Mouse (Mus musculus): ENCODE results near the gene Dap.

The Dap gene

DNA sequence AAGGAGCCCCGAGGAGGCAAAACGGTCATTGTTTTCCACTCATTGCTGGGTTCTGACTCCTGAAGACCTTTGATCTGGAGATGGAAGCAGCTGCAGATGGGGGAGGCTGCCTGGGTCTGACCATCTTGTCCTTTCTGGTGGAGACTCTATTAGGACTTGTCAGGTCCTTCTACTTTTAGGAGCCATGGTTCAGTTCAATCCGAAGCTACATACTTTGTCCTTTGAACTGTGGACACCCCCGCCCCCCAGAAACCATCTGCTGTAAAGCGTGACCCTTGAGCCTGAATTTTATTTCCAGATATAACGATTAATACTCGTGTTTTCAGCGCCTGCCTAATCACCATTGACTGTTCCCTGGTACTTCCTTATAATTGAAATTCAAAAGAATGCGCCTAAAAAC, 38.2 kb downstream of the Dap start:
- in situ Hi-C loops (cut with MboI, MseI) = loop anchor here (10.0 kb wide), 1 partner anchor 338 kb away; no protein-coding TSS in a partner anchor

DNA sequence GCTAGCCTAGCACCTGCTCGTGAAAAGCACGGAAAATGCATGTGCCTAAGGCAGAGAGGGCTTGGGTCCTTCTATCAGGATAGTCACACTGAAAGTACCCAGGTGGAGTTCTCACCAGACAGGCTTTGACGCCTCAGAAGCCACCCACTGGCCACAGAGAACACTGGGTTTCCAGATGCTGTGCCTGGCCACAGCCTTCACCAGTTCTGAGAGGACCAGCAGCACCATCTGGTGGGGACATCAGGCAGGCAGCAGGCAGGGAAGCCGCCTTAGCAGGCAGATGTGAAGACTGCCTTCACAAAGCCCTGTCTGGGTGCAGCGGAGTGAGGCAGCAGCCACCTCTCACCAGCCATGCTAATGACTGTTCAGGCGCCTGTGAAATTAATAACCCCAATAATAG, 40.7 kb downstream of the Dap start:
- in situ Hi-C loops (cut with MboI, MseI) = loop anchor here (10.0 kb wide), 1 partner anchor 340 kb away; no protein-coding TSS in a partner anchor

DNA sequence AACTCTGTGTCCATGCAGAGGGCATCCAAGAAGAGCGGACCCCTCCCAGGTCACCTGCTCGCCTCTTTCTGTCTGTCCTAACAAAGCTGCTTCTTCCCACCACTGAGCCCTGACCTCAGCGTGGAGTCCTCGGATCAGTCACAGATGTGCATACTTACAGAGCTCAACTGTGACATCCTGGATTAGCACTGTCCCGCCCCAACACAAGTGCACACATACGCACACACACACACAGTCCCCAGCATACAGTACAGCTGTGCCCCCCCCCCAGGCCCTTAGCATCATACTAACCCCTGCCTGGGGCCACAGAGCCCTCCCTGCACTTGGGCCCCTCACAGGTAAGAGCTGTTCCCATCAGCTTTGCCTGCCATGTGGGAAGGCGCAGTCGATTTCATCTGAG, 41.3 kb downstream of the Dap start:
- in situ Hi-C loops (cut with MboI, MseI) = loop anchor here (10.0 kb wide), 1 partner anchor 341 kb away; no protein-coding TSS in a partner anchor

DNA sequence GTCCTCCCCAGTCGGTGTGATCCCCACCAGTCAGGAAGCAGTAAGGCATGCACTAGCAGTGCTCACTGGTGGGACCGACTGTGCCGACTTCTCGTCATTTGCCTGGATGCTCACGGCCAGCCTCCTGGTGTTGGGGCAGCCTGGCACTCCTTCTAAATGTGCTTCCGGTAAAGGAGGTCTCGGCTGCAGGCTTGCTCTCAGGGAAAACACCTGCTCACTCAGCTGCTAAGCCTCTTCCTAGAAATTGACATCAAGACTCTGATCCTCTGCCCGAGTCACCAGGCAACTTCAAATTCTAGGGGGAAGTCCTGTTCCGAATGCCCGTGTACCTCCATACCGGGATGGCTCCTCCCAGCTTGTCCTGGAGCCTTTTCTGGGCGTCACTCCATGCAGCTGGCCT, 41.7 kb downstream of the Dap start:
- in situ Hi-C loops (cut with MboI, MseI) = loop anchor here (10.0 kb wide), 1 partner anchor 341 kb away; no protein-coding TSS in a partner anchor

DNA sequence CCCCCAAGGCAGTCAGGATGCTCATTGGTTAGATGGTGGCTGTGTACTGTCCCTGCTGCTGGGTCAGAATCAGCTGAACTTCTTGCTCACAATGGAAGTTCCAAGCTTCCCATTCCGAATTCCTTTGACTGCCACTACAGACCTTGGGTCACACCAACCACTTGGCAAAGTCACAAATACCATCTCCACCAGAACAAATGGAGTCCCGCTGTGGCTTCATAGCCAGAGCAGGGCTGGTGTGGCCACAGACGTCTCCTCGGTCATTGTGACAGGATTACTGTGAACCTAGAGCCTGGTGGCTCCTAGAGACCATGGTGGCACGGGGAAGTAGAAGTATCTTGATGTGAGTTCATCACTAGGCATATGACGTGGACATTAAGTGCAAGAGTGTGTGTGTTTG, 44.0 kb downstream of the Dap start:
- in situ Hi-C loops (cut with MboI, MseI) = loop anchor here (10.0 kb wide), 1 partner anchor 343 kb away; no protein-coding TSS in a partner anchor

DNA sequence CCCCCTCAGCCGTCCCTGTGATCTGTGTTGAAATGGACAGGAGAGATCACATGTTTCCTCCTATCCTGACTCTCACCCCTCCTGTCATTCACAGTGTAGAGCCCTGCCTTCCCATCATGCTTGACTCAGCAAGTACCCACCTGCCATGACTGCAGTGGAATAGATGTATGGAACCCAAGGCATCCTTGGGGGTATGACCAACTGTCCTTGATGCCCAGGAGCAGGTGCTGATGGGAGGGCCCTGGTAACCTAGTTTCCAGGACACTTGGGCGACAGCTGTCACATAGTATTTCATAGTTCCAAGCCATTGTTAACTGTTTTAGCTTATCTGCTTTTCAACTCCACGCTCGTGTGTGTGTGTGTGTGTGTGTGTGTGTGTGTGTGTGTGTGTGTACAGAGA, 45.4 kb downstream of the Dap start:
- in situ Hi-C loops (cut with MboI, MseI) = loop anchor here (10.0 kb wide), 1 partner anchor 345 kb away; no protein-coding TSS in a partner anchor

DNA sequence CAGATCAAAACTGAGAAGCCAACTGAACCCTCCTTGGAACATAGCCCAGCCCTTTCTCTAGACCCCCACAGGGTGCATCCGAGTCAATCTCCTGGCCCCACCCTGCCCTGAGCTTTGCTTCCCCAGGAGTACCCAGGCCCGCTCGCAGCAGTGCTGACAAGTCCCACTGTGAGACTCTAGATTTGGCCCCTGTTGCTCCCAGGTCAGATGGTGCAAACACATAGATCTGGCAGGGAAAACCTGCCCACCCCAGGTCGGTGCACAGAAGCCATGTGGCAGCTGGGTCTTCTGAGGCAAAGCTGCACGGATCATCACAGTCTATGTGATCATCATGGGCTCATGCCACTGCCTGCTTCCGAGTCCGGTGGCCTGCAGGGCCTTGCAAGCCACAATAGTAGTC, 48.6 kb downstream of the Dap start:
- in situ Hi-C loops (cut with MboI, MseI) = no loop called here

DNA sequence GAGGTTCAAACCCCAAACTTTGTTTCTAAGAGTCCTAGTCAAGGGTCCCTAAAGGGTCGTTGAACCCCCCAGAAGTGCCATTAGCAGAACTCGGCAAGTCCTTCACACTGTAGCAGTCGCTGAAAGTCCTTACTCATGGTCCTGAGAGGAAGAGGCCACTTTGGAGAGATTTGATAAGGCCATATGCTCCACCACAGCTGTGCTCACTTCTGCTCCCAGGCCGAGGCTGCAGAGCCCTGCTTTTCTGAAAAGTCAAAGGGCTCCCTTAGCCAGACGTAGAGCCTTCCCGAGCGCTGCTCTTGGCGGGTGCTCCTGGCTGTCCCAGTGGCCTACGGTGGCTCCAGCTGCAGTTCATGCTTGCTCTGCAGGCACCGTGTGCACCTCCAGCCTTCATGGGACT, 49.4 kb downstream of the Dap start:
- in situ Hi-C loops (cut with MboI, MseI) = no loop called here

DNA sequence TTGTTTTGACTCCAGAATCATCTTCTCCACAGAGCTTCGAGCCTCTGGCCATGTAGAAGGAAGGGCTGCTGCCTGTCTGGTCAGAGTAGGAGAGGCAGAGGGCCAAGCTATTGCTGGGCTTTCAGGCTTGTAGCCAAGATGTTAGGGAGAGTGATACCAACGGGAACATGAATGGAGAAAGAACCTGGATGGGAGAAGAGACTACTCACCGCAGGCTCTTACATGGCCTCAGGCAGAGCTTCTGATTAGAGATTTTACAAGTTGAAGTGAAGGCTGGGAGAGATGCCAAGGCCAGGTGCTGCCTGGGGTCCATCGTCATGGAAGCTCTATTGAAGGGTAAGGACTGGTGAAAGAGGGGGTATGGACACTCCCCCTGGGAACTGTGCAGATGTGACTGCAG, 54.0 kb downstream of the Dap start:
- in situ Hi-C loops (cut with MboI, MseI) = no loop called here

DNA sequence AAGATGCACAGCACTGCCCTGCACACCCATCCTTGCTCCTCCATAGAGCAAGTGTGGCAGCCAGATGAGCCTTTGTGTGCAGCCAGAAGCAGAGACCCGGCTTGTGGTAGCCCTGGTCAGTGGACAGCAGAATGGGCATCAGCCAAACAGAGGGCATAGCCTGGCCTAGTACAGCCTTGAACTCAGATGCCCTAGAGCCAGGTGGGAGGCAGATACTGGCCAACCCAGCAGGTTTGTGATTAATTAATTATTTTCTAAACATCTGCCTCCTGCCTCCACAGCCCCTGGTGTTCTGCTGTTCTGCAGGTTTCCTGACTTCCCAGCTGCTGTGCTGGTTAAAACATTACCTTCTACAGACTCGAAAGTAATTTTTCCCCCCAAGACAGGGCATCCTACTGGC, 55.0 kb downstream of the Dap start:
- in situ Hi-C loops (cut with MboI, MseI) = no loop called here

DNA sequence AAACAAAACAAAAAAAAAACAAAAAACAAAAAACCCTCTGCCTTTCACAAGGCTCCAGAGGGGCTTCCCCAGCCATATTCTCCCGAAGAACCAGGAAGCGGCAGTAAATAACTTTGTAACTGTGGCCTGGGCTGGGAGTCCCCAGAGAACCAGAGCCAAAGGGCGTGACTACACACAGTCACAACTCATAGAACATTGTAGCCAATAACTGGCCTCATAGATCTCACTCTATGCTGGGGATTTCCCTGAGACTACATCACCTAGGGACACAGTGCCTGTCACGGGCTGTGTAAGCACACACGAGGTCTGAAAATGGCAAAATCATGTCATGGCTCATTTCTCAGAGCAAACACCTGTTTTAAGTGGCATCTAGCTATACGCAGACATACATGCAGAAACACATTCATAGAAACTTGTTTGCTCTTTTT, 55.5 kb downstream of the Dap start:
- in situ Hi-C loops (cut with MboI, MseI) = no loop called here

DNA sequence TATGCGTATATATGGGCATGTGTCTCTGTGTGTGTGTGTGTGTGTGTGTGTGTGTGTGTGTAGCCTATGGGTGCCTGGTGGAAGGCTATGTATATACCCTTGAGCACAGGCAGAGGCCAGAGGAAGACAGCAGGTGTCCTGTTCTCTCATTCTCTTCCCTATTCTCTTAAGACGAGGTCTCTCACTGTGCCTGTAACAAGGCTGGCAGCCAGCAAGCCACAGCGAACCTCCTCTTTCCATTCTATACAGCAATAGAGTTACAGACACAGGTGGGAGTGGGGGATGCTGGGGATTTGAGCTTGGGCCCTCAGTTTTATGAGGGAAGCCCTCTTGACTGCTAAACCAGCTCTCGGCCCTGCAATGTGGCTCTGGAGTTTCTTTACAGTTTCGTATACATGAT, 55.9 kb downstream of the Dap start:
- in situ Hi-C loops (cut with MboI, MseI) = no loop called here

DNA sequence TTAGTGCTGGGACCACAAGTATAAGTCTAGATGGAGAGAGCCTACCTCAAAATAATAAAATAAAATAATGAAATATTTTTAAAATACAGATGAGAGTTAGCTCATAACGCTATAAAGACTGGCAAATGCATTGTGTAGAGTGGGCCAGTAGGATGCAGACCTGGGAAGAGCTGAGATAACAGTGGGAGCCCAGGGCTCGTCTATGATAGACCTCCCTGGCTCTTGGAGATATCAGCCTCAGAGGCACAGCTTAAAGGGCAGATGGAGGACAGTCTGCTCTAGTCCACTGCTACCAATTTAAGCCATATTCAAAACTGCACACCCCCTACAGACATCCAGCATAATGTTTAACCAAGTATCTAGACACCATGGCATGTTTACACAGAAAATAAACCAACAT, 56.6 kb downstream of the Dap start:
- in situ Hi-C loops (cut with MboI, MseI) = no loop called here

DNA sequence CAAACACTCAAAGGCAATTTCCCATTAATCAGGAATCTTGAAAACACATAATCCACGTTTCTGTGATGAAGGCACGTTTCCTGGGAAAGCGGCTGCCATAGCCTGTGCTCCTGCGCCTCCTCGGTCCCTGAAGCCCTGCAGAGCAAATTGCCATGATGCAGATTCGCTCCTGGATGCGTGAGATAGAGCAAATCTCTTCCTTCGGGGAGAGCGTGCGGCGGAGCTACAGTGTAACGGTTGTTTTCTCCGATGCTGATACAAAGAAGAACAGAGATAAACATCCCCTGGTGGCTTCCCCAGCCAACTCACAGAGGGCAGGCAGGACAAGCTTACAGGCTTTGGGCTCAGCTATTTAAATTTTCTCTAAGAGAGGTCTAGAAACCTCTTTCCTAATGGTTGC, 57.7 kb downstream of the Dap start:
- in situ Hi-C loops (cut with MboI, MseI) = no loop called here

DNA sequence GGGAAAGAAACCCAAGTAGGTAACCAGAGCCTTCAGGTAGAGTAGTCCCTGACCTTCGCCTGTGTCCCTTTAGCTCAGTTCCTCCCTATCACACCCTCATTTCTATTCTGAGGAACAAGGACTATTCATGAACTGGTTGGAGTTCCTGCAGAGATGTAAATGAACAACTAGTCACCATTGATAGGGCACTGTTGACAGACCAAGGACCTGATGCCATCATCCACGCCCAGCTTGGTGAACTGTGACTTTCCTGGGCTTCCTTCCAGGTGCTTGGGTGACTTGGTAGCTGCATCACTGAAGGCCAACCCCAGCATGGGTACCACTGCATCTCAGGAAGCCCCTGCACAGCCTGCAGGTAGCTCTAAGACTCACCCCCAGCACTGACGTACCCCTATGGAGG, 58.2 kb downstream of the Dap start:
- in situ Hi-C loops (cut with MboI, MseI) = no loop called here

DNA sequence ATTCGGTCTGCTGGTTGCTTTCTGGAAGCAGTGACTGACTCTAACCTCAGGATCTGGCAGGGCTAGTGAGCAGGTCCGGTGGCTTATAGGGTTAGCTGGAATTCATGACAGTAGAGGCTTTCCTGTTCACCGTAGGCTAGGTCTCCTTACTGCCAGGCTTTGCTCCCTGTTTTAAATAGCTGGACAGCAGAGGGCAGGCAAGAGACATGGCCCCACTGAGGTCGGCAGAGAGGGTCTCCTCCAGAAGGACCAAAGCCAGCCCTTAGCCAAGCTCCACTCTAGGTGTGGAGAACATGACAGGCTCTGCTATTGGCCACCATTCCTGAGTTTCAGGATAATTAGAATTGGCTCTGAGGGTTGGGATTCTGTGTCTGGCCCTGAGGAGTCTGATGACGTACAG, 60.0 kb downstream of the Dap start:
- in situ Hi-C loops (cut with MboI, MseI) = no loop called here

DNA sequence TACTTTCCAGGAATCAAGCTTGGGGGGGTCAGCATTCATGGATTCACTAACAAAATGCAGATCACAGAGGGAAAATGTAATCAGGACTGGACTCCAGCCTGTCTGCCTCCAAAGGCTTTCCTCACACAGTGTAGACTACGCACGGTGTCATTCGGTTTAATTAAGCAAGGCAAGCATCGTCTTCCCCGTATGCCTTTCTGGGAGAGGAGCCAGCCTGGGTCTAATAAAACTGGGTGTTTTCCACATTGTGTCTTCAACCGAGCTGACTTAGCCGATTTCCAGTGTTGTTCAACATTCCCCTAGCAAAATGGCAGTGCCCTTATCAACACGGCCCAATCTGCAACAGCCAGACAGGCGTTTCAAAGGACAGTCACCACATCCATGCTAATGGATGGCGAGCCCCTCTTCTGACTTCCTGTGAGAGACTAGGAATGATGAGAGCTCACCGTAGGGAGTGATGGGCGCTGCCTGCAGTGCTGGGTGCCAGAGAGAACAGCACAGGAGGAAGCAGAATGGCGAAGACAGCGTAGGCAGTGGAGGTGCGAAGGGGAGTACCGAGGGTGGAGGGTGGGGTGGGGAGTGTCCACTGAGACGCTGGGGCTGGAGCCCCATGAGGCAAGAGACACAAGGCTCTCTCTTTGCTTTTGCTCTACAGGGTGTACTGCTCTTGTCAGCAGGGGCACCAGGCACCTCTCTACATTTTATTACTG, 61.0 kb downstream of the Dap start:
- in situ Hi-C loops (cut with MboI, MseI) = no loop called here

DNA sequence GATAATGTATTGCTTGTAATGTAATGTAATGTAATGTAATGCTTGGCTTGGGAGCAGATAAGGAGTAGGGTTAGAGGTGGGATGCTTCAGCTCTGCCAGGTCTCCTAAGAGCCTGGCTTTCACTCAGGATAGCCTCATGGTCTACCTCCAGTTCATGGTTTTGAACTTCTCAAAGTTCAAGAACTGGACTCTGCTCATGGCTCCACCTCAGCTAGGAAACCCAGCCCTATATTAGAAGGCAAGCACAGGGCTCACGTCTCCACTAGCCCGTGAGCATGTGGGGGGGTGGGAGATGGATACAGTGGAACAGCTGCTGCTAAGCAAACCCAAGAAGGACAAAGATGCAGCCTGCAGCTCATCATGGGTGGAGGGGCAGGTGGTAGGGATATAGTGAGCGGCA, 61.6 kb downstream of the Dap start:
- in situ Hi-C loops (cut with MboI, MseI) = no loop called here

DNA sequence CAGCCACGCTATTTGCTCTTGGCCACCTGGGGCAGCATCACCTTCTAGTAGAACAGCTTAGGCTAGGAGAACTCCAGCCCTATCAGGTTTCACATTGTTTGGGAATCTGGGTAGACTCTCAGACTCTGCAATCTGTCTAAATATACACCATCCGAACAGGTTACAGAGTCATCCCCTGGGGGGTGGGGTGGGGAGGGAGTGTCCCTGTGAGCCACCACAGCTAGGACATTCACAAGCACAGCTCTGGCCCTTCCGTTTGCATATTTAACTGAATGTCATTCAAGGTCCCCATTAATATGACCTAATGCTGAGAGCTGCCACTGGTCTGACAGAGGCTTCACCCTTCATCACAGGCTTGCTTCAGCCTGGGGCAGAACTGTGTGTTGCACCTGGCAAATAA, 68.5 kb downstream of the Dap start:
- in situ Hi-C loops (cut with MboI, MseI) = no loop called here

DNA sequence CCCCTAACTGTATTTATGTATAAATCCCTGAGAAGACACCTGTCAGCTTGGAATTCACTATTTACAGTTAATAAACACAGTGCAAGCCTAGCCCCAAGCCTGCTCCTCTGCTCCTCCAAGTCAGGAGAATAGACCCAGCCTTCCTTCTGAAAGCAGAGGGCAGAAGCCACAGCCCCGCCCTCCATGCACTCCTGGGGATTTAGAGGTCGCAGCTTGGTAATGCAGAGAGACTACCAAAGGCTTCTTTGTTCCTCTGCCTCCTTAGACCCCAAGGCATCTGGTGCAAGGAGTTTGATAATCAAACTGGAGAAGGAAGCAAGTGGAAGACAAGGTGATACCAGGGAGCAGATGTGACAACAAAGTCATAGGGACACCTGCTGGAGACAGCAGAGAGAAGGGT, 70.2 kb downstream of the Dap start:
- in situ Hi-C loops (cut with MboI, MseI) = no loop called here

DNA sequence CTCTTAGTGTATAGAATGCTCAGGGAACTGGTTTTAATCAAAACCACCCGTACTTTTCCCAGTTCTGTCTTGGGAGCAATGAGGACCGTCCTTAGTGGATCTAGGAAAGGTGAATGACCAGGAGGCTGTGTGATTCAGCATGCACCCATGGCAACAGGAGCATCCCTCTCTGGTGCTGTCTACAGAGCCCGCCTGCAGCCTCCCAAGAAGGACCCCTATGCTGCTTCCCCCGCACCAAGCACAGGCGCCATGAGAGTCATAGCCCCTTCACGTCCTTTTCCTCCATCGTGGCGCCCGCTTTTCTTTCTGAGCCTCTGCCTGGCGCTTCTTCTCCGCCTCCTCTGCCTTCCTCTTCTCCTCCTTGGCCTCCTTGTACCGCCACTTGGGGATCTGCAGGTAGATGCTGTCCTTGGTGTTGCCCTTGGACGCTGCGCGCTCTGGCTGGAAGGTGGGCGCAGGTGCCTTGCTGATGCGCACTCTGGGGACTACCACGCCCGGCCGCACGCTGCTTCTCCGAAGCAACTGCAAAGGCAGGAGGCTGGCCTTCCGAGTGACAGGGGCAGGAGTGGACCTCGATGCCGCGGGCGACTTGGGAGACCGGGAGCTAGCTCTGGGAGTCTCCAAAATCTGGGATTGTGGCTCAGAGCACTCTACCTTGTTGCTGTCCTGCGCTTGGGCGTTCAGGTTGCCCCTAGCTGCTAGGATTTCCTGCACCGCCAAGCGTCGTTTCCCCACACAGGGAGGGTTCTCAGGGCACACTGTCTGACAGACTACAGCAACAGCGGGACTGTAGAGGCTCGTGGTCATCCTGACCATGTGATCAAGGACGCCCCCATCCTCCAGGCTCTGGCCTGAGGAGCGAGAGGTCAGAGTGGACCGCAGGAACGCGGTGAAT, 73.0 kb downstream of the Dap start:
- in situ Hi-C loops (cut with MboI, MseI) = no loop called here

DNA sequence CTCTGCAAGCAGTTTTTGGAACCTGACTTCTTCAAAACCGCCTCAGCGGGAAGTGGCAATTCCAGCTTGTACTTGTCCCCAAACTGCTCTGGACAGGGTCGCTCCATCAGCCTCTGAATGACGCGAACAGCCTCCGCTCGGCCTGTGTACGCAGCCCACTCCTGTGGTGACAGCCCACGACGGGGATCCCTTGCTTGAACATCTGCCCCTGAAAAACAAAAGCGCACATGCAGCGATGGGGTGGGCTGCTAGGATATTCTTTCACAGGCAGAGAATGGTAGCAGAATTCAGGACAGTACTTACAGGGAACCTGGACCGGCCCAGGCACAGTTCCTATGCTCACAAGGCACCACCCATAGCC, 73.6 kb downstream of the Dap start:
- in situ Hi-C loops (cut with MboI, MseI) = no loop called here
